Mouse (Mus musculus): ENCODE results near the gene Cenpv. TPM values are rescaled to one million over a fixed set of nuclear protein-coding genes. Genes with fewer than 3 reads are reported as not detected.
"Not testable (repeated sequence)": the region's sequence is repeated elsewhere in the genome, so short reads cannot be mapped to it uniquely, and the experiment has no call there.

Gene Cenpv
- total RNA-seq, 2 experiments from 2014 or later: 41.1 to 44.8 TPM

DNA sequence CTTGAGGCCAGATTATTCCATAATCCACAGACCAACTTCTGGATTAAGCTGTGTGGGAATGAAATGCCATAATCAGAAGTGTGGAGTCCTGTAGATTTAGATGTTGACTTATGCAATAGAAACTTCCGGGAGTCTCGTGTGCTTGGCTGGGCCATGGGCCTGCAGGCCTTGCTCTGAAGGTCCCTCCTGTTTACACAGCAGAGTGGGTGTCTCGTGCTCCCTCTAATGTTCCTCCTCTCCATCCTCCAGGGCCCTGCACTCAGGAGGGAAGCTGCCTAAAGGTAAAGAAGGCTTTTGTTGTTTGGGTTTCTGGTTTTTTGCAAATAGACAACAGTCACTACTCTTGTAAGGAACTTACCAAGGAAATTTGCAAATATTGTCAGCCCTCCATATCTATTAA lies 29.5 kb downstream of the Cenpv start:
- no peak for DNase-seq (ENCODE audit: extremely low spot score in 1 of 2, low spot score in 1 of 2)

DNA sequence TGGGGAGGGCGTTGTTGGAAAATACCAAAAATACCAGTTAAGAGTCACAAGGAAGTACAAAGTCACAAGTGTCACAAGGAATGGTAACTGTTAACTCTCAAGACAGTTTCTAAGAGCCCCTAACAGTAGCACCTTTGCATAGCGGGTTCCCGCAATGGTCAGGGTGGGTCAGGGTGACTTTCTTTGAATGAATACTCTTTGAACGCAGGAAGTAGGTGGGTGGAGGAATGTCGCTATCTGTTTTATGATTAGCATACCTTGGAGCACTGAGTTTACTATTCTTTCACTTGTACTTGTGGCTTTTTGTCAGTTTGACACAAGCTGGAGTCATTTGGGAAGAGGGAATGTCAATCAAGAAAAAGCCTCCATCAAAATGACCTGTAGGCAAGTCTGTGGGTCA lies 30.2 kb downstream of the Cenpv start:
- DNase-seq (ENCODE audit: extremely low spot score in 1 of 2, low spot score in 1 of 2): not testable (repeated sequence)

DNA sequence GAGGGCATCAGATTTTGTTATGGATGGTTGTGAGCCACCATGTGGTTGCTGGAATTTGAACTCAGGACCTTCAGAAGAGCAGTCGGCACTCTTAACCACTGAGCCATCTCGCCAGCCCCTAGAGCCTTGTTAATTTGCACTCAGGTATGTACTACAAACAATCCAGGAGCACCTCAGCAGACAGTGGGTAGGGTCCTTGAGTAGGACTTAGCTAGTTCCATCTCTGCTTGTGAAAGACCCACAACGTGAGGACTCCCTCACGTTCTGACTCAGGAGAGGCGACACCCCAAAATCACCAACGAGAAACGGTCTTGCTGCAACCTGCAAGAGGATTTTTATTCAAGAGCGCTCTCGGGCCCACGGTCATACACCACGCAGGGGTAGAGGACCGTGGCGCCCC lies 30.7 kb downstream of the Cenpv start:
- DNase-seq (ENCODE audit: extremely low spot score in 1 of 2, low spot score in 1 of 2): not testable (repeated sequence)

DNA sequence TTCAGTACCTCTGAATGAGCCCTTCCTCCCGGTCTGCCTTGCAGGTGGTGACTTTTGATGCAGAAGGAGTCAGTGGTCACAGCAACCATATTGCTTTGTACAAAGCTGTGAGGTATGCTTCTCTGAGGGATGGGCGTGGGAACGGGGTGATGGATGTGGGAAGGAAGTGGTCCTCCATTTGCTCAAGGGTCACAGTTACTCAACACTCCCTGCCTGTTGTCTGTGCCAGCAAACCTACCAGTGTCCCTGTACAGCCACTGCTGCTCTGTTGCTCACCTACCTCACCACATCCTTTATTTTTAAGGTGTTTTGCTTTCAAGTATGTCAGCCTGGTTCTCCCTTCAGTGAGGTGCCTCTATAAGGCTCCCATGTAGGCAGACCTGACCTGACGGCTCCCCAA lies 31.4 kb downstream of the Cenpv start:
- no peak for DNase-seq (ENCODE audit: extremely low spot score in 1 of 2, low spot score in 1 of 2)

DNA sequence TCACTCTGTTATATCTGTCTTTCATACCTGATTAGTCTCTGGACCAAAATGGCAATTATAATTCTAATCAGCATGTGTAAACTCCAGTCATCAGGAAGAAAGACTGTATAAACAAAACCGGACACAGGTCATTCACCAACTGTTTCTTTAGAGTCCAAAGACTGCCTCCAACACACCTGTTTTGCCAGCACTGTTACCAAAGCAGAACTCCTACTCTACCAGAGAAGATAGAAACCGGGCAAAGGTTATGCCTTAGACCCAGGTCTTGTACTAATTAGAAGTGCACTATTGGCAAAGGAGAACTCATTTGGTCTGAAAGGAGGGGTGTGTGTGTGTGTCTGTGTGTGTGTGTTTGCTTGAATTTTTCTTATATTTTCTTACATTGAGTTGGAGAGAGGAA lies 38.5 kb downstream of the Cenpv start:
- DNase-seq (ENCODE audit: extremely low spot score in 1 of 2, low spot score in 1 of 2): no peak

DNA sequence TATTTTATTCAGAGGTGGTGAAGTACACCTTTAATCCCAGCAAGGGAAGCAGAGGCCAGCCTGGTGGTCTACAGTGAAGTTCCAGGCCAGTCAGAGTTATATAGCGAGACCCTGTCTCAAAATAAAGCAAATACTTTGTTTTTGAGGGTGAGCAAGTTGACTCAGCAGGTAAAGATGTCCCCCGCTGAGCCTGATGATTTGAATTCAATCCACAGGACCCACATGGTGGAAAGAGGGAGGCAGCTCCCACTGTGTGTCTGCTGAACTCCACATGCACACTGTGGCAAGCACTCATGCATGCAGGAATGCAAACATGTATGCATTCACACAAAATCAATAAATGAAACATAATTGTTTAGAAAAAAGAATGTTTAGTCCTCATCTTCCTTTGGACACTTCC lies 40.3 kb downstream of the Cenpv start:
- DNase-seq (ENCODE audit: extremely low spot score in 1 of 2, low spot score in 1 of 2): no peak

DNA sequence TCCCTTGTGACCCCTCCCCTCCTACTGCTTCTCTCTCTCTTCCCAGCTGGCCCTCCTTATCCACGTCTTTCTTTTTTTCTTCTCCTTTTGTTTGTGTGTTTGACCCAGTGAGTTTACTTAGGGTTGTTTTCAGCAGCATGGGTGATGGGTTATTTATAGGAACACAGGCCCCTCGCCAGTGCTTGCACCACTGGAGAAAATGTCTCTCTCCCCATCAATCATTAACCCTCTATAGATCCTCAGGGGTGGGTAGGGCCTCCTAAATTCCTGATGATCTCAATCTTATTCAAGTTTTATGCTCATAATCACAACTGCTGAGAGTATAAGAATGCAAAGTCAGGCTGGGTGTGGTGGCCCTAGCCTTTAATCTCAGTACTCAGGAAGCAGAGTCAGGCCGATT lies 41.9 kb downstream of the Cenpv start:
- DNase-seq (ENCODE audit: extremely low spot score in 1 of 2, low spot score in 1 of 2): no peak

DNA sequence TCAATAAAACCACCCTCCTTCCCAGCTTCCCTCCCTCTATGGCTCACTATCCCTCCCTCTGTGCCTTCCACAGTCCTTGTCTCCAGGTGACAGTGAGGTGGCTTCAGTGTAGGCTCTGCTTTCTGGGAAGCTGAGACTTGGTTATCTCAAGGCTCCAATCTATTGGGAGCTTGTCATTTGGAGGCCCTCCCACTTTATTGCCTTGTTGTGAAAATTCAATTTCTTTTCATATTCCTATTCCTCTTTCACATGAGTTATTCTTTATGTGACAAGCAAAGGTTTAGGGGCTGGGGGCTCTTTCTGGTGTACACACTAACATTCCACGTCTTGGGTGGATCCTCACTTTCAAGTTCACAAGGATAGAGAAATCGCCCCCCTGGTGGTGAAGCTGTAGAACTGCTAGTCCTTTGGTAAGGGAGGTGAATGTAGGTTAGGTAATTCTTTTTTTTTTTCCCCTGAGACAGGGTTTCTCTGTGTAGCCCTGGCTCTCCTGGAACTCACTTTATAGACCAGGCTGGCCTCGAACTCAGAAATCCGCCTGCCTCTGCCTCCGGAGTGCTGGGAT lies 42.8 kb downstream of the Cenpv start:
- DNase-seq (ENCODE audit: extremely low spot score in 1 of 2, low spot score in 1 of 2): peak in 1 of 2 experiments; percentile 8

DNA sequence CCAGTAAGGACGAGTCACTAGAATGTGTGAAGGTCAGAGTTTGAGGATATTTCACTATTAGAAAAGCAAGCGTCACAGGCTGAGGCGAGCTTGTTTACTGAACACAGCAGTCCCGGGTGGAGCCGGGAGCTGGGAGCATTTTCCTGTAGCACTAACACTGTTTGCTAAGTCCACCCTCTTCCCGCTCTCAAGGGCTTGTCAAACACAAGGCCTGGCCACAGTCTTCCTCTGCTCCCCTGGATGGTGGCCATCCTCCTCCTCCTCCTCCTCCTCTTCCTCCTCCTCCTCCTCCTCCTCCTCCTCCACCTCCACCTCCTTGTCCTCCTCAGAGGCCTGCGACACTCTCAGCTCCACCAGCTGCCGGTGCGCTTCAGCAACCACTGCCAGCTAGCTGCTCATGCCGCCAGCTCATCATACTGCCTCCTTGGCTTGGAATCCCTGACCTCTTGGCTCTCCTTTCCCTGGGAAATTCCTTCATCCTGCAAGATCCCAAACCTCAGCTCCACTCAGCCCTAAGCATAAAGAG lies 43.7 kb downstream of the Cenpv start:
- peak in 1 of 2 experiments; percentile 4 for DNase-seq (ENCODE audit: extremely low spot score in 1 of 2, low spot score in 1 of 2)

DNA sequence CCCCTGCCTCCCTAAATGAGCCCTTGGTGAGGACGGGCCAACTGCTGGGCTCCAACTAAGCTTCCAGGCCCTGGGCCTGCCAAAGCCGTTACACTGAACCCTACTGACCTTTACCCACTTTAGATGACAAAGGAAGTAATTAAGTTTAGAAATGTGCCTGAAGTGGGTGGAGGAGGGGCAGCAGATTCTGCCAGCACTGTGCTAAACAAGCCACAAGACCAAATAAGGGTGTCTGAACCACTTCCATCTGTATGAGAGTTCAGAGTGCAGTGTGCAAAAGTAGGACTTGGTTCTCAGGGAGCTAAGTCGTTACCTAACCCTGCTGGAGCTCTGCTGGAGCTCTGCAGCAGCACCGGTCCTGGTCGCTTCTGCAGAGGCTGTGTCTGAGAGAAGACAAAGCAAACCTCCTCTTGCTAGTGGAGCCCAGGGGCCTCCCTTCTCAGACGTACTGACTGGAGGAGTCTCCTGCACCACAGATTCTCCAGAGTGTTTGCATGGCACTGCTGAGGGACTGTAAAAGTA lies 44.2 kb downstream of the Cenpv start:
- peak in 1 of 2 experiments; percentile 6 for DNase-seq (ENCODE audit: extremely low spot score in 1 of 2, low spot score in 1 of 2)

DNA sequence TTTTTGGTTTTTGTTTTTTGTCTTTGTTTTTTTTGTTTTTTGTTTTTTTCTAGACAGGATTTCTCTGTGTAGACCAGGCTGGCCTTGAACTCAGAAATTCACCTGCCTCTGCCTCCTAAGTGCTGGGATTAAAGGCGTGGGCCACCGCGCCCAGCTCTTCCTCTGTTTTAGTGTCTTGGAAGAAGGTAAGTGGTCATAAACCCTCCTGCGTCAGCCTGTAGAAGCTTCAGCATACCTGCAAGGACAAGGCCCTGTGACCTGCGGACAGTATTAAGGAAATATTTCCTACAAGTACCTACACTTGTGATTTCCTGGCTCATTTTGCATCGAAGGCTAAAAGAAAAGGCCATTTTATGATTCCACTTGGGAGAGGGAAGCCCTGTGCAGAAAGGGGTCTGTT lies 45.4 kb downstream of the Cenpv start:
- DNase-seq (ENCODE audit: extremely low spot score in 1 of 2, low spot score in 1 of 2): no peak

DNA sequence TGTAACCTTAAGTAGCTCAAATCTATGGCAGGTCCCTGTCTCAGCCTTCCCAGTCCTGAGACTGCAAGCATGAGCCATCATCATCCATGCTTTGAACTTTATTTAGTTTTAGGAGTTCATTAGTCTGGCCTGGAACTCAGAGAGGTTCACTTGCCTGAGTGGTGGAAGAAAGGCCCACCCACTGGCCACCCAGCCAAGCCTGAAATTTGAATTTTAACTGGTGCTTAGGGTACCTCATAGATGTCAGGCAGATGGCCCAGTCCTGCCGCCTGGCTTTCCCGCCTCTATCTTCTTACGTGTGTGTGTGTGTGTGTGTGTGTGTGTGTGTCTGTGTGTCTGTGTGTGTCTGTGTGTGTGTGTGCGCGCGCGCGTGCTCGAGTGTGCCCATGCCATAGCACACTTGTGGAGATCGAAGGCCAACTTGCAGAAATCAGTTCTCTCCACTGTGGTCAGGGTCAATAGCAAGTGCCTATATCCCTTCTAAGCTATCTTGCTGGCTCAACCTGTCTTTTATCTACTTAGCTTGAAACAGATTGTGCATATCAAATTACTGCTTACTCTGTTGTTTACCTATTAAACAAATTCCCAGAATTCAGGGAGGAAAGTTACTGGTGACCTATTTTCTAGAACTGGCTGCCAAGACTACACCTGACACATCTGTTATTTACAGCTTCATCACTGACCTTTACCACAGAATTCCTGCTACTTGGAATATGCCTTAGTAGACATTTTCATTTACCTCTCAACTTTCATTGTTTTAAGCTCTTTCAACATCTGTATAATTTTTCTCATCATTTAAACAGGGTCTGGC lies 51.3 kb downstream of the Cenpv start:
- no peak for DNase-seq (ENCODE audit: extremely low spot score in 1 of 2, low spot score in 1 of 2)

DNA sequence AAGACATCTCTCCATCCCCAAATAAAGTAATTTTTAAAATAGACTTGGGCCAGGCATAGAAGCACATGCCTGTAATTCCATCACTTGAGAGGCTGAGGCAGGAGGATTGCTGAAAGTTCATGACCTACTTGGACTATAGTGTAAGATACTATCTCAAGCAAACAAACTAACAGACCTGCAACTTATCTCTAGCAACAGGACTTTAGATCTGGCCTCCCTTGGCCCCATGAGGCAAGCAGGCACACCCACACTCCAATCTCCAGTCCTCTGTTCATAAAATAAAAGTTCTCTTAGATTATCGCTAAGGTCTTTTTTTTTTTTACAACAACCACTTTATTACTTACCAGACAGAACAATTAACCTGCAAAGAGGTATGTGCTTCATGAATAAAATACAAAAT lies 52.1 kb downstream of the Cenpv start:
- no peak for DNase-seq (ENCODE audit: extremely low spot score in 1 of 2, low spot score in 1 of 2)

DNA sequence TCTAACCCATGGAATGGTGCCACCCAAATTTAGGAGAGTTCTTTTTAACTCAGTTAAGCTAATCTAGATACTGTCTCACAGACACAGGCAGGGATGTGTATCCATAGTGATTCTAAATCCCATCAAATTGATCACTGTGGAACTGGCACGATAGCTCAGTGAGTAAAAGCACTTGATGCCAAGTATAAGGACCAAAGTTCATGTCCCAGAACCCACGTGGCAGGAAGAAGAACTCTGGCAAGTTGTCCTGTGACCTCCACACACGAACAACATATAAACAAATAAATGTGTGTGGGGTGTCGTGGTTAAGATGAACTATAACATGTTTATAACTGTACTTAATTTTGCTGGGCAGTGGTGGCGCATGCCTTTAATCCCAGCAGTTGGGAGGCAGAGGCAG lies 59.5 kb downstream of the Cenpv start:
- DNase-seq (ENCODE audit: extremely low spot score in 1 of 2, low spot score in 1 of 2): no peak

DNA sequence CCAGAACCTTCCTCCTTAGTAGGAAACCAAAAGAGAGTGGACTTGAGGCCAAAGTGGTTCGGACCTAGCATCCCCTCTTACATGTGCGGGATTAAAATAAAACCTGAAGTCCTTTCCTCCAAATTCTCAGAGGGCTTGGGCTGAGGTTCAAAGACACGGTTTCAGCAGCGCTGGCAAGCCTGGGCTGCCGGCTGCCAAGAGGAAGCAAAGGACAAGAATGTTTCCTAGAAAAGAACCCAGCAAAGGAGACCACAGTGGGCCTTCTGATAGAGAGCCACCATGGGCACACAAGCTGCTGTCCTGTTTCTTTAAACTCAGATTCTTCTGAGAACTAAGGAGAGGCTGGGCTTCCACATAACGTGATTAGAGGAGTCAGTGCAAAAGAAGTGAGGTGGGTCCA lies 60.1 kb downstream of the Cenpv start:
- no peak for DNase-seq (ENCODE audit: extremely low spot score in 1 of 2, low spot score in 1 of 2)

DNA sequence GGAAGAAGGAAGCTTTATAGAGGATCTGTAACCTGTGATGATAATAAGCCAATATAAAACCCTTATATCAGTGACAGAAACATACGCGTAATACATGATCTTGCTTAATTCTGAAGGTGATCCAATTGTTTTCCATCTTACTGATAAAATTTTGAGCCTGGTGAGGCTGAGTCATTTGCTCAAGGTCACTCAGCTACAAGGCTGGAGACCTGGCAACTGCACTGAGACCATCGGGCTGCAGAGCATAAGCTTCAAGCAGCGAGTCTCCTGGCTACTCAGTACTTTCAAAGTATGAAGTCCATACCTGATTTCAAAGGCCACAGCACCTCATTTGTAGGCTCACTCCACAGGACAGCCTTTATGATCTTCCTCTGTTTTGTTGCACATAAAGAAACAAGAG lies 62.9 kb downstream of the Cenpv start:
- no peak for DNase-seq (ENCODE audit: extremely low spot score in 1 of 2, low spot score in 1 of 2)

Other genes starting within 250 kb of the Cenpv start
- 1 to 10 TPM; 6.0 to 7.5 TPM for gene Pigl, start 80.8 kb downstream of the Cenpv start, total RNA-seq (2021)
- 100 to 1,000 TPM; 251 to 321 TPM for gene Ncor1, start 80.7 kb downstream of the Cenpv start, total RNA-seq (2021)
- gene Ubb, start 11.9 kb upstream of the Cenpv start, total RNA-seq (2021): 1,000 to 10,000 TPM; 1,687 to 1,997 TPM
- 10 to 100 TPM; 14.3 to 16.0 TPM for gene Trpv2, start 35.2 kb upstream of the Cenpv start, total RNA-seq (2021)
- 1 to 10 TPM; 8.1 to 9.9 TPM for gene Lrrc75a, start 109.3 kb upstream of the Cenpv start, total RNA-seq (2021)
- gene Mmgt2, start 109.4 kb upstream of the Cenpv start, total RNA-seq (2021): 10 to 100 TPM; 16.5 to 17.9 TPM
- 10 to 100 TPM; 15.5 to 19.2 TPM for gene Zfp287, start 192.6 kb upstream of the Cenpv start, total RNA-seq (2021)
- gene Gm10428, start 213.8 kb upstream of the Cenpv start, total RNA-seq (2021): not detected

Data from layer of hippocampus, postnatal 25 days (tissue).